Mouse (Mus musculus) cerebellum, postnatal 4 days (tissue): ENCODE measurements around the gene Acer3.

Experiments
- DNase-seq, 2 experiments: peaks; one replicate each; pipeline ENCODE4 v3.0.0; 2022; ENCODE audit warnings: low spot score in 2 of 2, mixed read lengths in 1 of 2

Gene Acer3

GRCm38 (mm10) chr7:98321083-98321482, at the start of gene Acer3:
TSS of gene Acer3 (minus strand) at chr7:98321208.
- DNase-seq = no peak

DNA sequence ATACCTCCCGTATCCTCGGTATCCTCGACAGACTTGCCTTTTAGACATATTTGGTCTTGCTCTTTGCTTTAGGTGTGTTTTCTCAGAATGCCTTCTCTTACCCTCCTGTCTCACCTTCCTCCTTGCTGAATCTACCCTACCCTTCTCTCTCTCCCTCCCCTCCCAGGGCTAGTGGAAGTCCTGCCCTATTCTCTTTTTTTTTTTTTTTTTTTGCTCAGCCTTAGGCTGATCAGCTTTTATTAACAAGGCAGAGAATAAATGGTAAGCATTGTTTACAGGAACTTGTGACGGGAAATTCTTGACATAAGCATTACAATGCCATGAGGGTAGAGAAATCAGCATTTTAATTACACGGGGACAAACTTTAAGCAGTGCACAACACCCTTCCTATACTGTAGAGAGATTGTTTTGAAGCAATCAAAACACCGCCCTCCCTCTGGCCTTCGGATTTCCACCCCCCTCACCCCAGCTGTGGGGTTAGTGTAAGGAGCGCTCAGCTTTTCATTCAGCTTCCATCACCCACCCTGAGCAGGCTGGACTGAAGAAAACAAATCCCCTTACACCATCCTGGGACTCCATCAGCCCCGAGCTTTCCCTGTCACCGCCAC, 48.9 kb upstream of the Acer3 start:
- DNase-seq = no peak

GRCm38 (mm10) chr7:98361662-98362061, 40.7 kb upstream of the Acer3 start:
- DNase-seq = no peak

DNA sequence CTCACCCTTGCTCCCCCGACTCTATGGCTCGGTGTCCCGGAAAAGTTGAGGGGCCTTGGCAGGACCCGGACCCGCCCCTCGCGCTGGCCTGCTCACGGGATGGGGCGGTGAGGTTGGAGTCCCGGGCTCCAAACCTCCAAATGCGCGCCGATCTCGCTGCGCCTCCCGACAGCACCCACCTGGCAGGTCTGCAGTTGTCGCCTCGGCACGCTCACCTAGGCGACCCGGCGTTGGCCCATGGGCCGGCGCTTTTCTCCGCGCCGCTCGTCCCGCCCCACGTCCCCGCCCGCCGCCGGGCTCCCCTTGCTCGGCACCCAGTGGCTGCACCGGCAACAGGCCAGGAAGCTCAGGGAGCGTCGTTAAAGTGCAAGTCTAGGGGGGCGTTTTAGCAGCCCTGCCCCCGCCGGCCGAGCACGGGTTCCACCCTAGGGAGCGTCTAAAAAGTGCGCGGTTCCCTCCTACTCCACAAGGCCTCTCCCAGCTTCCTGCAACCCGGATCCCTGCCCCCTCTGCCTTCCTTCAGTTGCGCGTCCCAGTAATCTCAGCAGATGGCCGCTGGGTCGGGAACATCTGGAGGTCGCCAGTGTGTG, 40.1 kb upstream of the Acer3 start, which contains the start of gene Tsku:
Gene Tsku (minus strand): TSS at position 266 of the 590 bp plus-strand sequence.
- peak; percentile 89 to 94 for DNase-seq

GRCm38 (mm10) chr7:98360621-98360990, 39.6 kb upstream of the Acer3 start:
- no peak for DNase-seq

DNA sequence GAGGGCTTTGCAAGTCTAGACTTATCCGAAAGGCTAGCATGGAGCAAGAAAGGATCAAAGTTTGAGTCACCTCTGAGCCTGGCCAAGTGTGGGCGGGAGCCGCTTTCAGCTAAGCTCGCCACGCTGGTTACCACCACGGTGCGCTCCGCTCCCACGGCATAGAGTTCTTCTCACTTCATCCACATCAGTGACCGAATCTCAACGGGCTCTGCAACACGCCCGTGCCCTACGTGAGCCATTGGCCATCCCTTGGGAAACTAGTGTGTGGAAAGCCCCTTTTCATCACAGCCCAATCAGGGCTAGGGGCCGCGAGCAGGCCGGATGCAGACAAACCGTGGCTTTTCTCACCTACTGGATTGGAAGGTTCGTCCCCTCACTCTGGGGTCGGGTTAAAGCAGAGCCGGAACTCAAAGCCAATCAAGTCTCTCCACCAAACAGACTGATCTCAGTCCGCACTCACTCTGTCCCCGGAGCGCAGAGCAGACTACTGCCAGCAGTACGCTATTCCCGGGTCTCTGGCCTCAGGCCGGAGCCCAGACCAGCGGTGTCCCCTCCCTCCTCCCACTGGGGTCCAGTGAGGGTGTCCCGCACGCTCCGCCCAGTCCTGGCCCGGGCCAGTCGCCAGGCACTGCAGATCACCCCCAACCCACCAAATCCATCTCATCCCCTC, 39.1 kb upstream of the Acer3 start:
- peak; percentile 45 to 70 for DNase-seq

GRCm38 (mm10) chr7:98358016-98358415, 37.0 kb upstream of the Acer3 start:
- DNase-seq = no peak

DNA sequence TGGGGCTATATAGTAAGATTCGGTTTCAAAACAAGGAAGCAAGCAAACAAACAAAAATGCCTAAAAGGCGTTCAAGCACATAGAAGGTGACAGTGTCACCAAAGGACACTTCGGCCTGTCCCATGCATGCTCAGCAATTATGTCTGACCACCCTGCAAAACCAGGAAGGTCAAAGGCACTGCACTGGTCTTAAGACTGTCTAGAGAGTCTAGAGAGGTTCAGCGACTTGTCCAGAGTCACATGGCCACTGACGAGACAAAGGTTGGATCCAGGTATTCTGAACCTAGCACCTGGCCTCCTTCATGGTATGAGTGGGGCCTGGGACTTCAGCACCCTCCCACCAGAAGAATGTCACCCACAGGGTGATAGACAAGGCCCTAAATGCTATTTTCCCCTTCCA, 36.3 kb upstream of the Acer3 start:
- no peak for DNase-seq

DNA sequence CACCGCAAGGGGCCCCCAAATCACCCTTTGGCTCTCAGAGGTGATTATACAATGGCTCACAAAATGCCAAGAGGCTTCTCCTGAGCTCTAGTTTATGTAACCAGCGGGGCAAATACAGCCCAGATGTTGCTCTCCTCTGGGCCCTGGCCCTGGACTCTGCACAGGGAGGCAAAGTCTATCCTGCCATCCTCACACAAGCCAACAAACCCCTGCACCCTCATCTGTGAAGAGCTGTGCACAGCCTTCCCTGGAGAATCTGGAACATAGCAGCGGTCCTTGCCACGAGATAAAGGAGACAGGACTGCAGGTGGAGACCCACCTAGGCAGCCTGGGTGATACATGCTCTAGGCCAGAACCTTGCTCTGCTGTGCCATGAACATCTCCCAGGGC, 33.9 kb upstream of the Acer3 start:
- DNase-seq = no peak

DNA sequence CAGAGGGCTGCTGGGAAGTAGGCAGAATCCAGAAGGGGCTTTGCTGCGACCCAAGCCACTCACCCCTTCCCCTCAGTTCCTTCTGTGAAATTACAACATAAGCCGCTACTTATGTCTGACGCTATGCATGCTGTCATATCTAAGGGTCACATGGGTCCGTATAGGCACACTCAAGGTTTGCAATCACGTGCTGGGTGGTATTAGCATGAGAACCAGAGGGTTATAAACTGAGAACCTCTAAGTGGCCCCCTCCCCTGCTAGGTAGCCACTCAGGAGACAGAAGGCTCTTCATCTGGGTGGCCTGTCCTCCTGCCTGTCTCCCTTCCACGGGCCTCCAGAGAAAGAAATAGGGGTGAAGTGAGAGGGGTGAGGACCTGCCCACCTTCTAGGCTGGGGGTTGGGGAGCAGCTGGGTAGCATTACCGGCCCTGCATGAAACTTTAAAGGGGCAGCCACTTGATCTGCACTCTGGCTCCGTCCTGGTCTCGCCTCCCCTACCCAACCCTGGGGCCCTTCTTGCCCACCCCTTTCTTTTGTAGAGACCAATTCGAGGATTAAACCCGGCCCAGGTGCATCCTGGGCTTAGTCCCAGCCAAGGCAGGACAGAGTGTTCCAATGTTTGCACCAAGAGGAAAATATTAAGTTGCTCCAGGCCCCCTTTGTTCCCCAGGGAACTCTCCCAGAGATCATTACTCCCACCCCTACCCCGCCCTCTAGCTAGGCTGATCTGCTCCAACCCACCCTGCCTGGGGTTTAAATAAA, 33.3 kb upstream of the Acer3 start:
- DNase-seq = no peak

DNA sequence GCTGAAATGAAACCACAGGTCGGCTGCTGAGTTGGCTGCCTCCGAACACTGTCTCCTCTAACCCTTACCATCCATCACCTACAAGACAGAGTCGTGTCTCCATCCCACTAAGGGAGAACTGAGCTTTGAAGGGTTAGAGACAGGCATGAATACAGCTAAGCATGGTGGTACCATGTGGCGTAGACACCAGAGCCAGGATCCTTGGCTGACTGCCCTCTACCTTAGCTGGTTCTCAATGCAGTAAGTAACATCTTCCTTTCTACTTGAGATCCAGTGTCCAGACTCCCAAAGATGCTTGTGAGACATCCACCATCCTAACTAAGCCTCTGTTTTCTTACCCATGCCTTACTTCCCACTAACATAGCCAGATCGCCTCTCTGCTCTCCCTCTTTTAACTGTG, 32.6 kb upstream of the Acer3 start:
- DNase-seq = no peak

DNA sequence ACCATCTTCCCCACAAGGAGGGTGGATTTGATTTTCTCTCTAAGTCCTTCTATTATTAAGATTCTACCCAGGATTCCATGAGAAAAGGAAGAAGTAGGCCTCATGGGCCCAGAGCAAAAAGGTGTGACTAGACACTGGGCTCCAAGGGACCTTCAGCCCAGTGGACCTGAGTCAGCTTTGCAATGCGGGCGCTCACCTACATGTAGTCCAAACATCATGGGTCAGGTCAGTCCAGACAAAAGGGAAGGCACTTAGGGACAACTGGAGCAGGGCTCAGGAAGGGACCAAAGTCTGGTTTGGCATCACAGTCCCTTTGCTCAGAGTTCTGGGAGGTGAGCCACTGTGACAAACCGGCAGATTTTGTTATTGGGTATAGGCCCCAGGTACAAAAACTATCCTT, 30.5 kb upstream of the Acer3 start:
- DNase-seq = no peak

DNA sequence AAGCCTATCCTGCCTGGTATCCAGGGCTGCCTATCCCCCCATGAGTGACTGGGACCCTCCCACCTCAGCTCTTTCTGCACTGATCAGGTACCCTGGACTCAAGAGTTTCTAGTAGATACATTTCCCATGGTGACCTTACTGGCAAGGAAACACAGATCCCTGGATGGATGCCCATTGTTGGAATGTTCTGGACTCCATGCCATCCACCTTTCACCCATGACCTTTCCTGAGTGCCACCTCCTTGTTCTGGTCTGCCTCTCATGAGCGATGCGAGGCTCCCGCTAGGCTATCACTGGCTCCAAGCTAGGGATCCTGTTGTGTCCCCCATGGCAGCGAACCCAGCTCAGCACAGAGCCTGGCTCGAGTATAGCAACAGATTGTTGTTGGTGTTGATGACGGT, 28.8 kb upstream of the Acer3 start:
- DNase-seq = no peak

DNA sequence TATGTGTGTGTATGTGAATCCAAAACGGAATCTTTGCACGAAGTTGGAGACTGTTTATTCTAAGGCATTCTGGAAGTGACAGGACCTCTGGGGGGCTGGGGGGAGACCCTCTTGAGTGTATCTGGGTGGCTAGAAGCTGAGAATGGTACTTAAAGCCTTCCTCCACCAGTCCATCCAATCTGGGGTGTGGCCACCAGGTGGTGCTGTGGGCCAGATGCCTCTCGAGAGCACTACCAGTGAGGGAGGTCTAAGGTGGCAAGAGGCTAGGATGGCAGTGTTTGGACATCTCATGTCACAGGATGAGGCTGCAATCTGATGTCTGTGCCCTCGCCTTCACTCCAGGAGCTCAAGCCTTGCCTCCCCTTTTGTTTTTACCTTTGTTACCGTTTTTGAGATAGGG, 28.1 kb upstream of the Acer3 start:
- DNase-seq = peak; percentile 79 to 91

GRCm38 (mm10) chr7:98348043-98348442, 27.0 kb upstream of the Acer3 start:
- DNase-seq = peak in 1 of 2 experiments; percentile 72

DNA sequence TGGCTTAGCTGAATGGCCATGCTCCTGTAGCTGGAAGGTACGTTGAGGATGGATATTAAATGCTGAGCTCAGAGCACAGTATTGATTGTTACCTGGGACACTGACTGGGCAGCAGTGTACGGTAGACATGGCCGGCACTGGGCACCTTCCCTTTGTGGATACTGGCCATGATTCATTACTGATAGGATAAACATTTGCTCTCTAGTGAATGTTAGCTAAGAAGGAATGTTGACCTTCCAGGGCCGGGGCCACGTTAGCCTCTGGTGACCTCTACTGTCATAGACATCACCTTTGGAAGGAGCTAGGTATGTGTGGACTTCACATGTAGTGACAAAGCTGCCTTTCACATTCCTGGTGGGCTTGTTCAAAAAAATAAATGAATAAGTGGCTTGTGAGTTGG, 26.5 kb upstream of the Acer3 start:
- no peak for DNase-seq

- DNase-seq = no peak
These were observed 24.0 kb upstream of the Acer3 start for GRCm38 (mm10) chr7:98345036-98345435.

- peak in 1 of 2 experiments; percentile 58 for DNase-seq
These were observed 23.4 kb upstream of the Acer3 start for GRCm38 (mm10) chr7:98344361-98344760.

DNA sequence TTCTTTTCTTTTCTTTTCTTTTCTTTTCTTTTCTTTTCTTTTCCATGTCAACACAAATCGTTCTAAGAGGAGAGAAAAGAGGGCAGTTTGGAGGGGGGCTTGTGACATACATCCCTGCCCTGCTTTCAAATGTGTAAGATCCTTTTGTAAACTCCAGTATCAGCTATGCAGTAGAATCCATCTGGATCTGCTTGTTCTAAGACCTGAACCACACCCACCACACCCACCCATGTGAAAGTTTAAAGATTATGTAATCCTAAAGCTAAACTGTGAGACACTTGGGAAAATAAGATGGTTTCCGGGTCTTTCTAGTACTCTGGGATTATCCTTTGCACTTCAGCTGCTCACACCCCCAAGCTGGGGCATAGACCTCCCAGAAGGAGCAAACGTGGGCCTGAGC, 21.2 kb upstream of the Acer3 start:
- no peak for DNase-seq

- peak; percentile 88 to 94 for DNase-seq
These were observed 20.5 kb upstream of the Acer3 start for GRCm38 (mm10) chr7:98341475-98341874.

GRCm38 (mm10) chr7:98340343-98340742, 19.3 kb upstream of the Acer3 start:
- DNase-seq = no peak

DNA sequence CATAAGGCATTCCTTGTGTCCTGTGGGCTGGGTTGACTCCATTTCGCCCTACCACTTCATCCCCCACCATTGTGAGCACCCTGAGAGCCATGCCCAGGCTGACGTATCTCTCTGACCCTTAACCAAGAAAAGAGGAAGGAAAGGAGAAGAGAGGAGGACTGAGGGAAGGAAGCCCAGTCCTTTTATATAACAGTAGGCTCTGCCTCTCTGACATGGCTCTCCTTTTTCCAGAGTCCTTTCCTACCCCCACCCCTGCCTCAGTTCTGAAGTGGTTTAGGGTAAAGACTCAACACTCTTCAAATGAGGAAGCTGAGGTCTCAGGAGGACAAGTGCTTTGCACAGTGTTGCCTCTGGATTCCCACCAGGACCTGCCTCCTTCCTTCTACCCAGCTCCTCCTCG, 13.0 kb upstream of the Acer3 start:
- no peak for DNase-seq

DNA sequence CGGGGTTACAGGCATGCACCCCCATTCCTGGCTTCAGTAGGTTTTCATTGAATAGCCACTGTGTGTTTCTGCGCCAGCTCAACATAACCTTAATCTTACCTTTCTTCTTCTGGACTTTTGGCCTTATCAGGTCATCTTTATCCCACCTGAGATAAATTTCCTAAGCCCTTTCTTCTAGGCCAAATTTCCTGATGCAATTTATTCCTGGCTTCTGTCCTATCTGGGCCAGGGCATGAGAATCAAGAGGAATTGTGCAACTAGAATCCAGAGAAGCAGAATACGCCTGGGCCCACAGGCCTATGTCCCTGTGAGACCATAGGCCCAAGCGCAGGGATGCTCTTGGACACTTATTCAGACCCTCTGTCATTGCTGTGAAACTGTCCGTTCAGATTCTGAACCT, 12.5 kb upstream of the Acer3 start:
- no peak for DNase-seq
